Mouse (Mus musculus) C2C12 (cell line): Measurements from ENCODE around the gene Stoml3.

ENCODE experiments used
- CTCF ChIP-seq: IDR thresholded peaks from one replicate; pipeline ENCODE4 v1.5.1; 2011; ENCODE audit not compliant: control insufficient read depth, insufficient read depth, insufficient read length
- MYOD1 ChIP-seq: IDR thresholded peaks from one replicate; pipeline ENCODE4 v1.6.1; 2011; ENCODE audit warnings: low read depth; ENCODE audit not compliant: control insufficient read depth, insufficient read length

DNA sequence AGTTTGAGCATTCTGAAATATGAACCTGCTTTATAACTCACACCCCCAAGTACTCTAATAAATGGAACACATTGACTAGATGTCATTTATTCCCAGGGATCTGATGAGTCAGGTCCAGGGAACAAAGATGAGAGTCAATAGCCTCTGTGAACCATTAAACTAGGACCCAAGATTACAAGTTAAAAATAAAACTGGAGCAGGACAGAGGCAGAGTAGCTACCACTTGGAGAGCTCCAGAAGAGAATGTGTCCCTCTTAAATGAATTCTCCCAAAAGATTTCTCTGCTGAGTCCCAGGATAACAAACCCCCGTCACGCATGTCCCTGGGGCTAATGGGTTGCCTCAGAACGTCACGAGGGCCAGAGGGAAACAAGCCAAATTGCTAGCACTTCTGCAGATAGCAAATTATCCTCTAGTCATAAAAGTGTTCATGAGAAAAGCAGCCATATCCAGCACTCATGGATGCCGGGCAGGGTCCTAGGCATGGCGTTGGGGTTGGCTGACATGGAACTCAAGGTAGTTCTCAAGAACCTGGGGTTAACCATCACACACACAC lies 10.0 kb downstream of the Stoml3 start:
- no peak for TF ChIP-seq CTCF
- TF ChIP-seq MYOD1, result no peak
